Mouse (Mus musculus) CD4-positive, CD25-positive, alpha-beta regulatory T cell (primary cell): Measurements from ENCODE around the gene Pdcd7. TPM values are rescaled to one million over a fixed set of nuclear protein-coding genes. Genes with fewer than 3 reads are reported as not detected.

ENCODE experiments used
- polyA plus RNA-seq: library from polyadenylated mRNA; unstranded; fragments of 100-300 nt; shearing (Covaris generic); gene quantifications from one replicate; pipeline ENCODE4 v1.2.1, GENCODE M21; 2017

The Pdcd7 gene
- polyA plus RNA-seq: 32.8 TPM

DNA sequence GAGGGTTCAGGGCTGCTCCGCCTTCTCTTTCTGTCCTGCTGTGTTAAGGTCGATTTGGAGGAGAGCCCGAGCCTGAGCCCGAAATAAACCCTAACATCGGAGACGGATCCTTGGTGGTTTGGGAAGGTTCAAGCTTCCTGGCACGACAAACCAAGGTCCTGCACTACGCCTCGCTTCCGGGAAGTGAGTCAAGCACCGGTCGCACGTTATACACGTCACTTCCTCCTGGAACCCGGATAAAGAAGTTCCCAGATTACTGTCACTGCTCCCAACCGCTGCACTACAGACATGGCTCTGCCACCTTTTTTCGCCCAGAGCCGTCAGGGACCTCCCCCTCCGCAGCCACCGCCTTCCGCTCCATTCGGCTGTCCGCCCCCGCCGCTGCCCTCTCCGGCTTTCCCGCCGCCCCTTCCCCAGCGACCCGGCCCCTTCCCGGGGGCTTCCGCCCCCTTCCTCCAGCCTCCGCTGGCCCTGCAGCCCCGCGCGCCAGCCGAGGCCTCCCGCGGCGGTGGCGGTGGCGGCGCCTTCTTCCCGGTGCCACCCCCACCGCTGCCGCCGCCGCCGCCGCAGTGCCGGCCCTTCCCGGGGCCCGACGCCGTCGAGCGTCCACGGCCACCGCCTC is at the start of gene Pdcd7:
Pdcd7 (plus strand) TSS at position 251 of the 622 bp plus-strand sequence.

DNA sequence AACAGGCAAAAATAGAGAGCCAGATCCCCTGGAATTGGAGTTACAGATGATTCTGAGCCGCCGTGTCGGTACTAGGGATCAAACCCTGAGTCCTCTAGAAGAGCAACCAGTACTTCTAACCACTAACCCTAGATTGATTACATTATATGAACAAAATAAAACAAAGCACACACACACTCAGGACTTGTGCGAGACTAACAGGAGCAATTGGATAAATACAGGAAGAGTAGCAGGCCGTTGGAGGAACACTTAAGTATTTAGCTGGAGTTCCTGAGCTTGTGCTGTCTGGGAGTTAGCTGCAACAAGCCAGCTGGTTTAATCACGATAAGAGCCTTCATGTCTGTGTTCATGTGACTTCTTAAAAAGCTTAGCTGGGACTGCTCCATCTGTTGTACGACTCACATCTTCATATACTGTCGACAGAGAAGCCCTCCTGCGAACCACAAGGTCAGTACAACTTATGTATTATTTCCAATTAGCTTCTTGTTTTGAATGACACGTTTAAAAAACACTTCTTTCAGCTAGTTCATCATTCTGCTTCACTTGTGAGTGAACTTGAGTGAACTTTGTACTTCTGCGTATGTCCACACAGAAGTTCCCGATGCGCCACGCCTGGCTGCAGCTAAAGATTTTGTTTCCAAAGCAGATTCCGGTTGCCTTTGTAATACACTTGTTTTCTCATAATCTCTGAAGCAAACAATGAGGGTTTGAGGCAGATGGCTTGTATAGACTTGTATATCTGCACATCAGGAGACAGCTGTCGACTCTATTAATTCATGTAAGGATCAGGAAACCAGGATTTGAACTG is 14.9 kb downstream of the Pdcd7 start, which contains the start of gene Ubap1l:
Ubap1l (plus strand) TSS at position 401 of the 808 bp plus-strand sequence.

DNA sequence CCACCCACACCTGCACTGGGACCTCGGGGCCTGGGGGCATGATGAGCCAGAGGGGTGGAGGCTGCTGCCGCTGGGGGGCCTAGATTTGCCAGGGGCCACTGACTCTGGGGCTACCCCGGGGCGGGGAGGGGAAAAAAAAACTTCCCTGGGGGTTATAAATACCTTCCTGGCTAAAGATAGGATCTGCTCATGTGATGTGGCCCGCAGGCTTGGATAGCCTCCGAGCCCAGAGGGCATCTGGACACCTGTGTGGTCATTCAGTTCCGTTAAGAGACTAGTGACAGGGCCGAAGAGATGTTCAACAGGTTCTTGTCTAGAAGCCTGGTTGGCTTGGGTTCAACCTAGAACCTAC is 45.7 kb downstream of the Pdcd7 start, which contains the start of gene Kbtbd13:
Kbtbd13 (minus strand) TSS at position 40 of the 352 bp plus-strand sequence.

DNA sequence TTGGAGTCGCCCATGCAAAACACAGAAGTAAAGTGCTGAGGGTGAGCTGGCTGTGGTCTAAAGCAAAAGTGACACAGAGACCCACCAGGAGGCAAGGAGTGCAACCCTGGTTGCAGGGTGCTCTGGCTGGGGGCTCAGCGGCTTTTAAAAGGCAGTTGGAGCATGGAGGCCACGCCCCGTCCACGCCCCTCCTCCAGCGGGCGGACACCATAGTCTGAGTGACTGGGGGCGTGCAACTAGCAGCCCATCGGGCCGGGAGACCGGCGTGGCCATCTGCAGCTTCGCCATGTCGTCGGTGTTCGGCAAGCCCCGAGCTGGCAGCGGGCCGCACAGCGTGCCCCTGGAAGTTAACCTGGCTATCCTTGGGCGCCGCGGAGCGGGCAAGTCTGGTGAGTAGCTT is 52.4 kb downstream of the Pdcd7 start, which contains the start of gene Rasl12:
Rasl12 (plus strand) TSS at position 228 of the 400 bp plus-strand sequence.

Other genes starting within 250 kb of the Pdcd7 start
- gene Igdcc4, start 244.6 kb upstream of the Pdcd7 start, polyA plus RNA-seq: 0.19 TPM
- gene Igdcc3, start 204.9 kb upstream of the Pdcd7 start, polyA plus RNA-seq: 0.06 TPM
- 10.5 TPM for gene Parp16, start 150.8 kb upstream of the Pdcd7 start, polyA plus RNA-seq
- 0.07 TPM for gene Cilp, start 80.9 kb upstream of the Pdcd7 start, polyA plus RNA-seq
- gene Clpx, start 51.8 kb upstream of the Pdcd7 start, polyA plus RNA-seq: 47.0 TPM
- gene Ubap1l, start 14.9 kb downstream of the Pdcd7 start, polyA plus RNA-seq: 0.17 TPM
- gene Kbtbd13, start 45.5 kb downstream of the Pdcd7 start, polyA plus RNA-seq: not detected
- gene Rasl12, start 52.4 kb downstream of the Pdcd7 start, polyA plus RNA-seq: not detected
- not detected for gene Slc51b, start 76.9 kb downstream of the Pdcd7 start, polyA plus RNA-seq
- 36.4 TPM for gene Mtfmt, start 89.7 kb downstream of the Pdcd7 start, polyA plus RNA-seq
- gene Spg21, start 114.8 kb downstream of the Pdcd7 start, polyA plus RNA-seq: 135 TPM
- gene Ankdd1a, start 174.1 kb downstream of the Pdcd7 start, polyA plus RNA-seq: not detected
- 53.8 TPM for gene Plekho2, start 233.9 kb downstream of the Pdcd7 start, polyA plus RNA-seq
- 0.44 TPM for gene Pif1, start 241.1 kb downstream of the Pdcd7 start, polyA plus RNA-seq